Mouse (Mus musculus) liver, embryonic 13.5 days (tissue): ENCODE measurements around the gene Smox. TPM values are rescaled to one million over a fixed set of nuclear protein-coding genes. Genes with fewer than 3 reads are reported as not detected.
"Not testable (repeated sequence)": the region's sequence is repeated elsewhere in the genome, so short reads cannot be mapped to it uniquely, and the experiment has no call there.

Experiments used
- ATAC-seq: fragments of 200-750 bp; cut with Nextera tagmentation; 2 replicates; pipeline ENCODE4 v1.8.0; 2017; ENCODE audit warnings: low read depth, mild to moderate bottlenecking, moderate number of reproducible peaks, moderate library complexity
- DNase-seq: peaks from one replicate; pipeline ENCODE4 v3.0.0; 2022
- H3K27ac ChIP-seq: fragments of 300-500 bp; sonication (generic); 2 replicates; pipeline ENCODE4 v1.5.1; 2015; ENCODE audit warnings: moderate library complexity, mild to moderate bottlenecking, inconsistent platforms
- H3K27me3 ChIP-seq: fragments of 300-500 bp; sonication (generic); 2 replicates; pipeline ENCODE4 v1.6.1; 2015; ENCODE audit warnings: mild to moderate bottlenecking, inconsistent platforms
- H3K36me3 ChIP-seq: fragments of 300-500 bp; sonication (generic); 2 replicates; pipeline ENCODE4 v1.6.1; 2015; ENCODE audit warnings: mild to moderate bottlenecking, inconsistent platforms
- H3K4me1 ChIP-seq: fragments of 300-500 bp; sonication (generic); replicated peaks from 2 replicates; pipeline ENCODE4 v1.6.1; 2015; ENCODE audit warnings: inconsistent platforms
- H3K4me2 ChIP-seq: fragments of 300-500 bp; sonication (generic); 2 replicates; pipeline ENCODE4 v1.6.1; 2015; ENCODE audit warnings: inconsistent platforms, mild to moderate bottlenecking, moderate library complexity
- H3K4me3 ChIP-seq: fragments of 300-500 bp; sonication (generic); replicated peaks from 2 replicates; pipeline ENCODE4 v1.5.1; 2015; ENCODE audit warnings: mild to moderate bottlenecking, inconsistent platforms
- H3K9ac ChIP-seq: fragments of 300-500 bp; sonication (generic); 2 replicates; pipeline ENCODE4 v1.6.1; 2015; ENCODE audit warnings: mild to moderate bottlenecking, inconsistent platforms
- H3K9me3 ChIP-seq: fragments of 300-500 bp; sonication (generic); replicated peaks from 2 replicates; pipeline ENCODE4 v1.6.1; 2016; ENCODE audit warnings: inconsistent platforms
- WGBS: fragments of 180-500 bp; shearing (Covaris S2); methylation state at CpG from one replicate; pipeline ENCODE4 v1.1.7; 2015; ENCODE audit not compliant: insufficient replicate concordance; 5-methylcytosine and 5-hydroxymethylcytosine counted together
- polyA plus RNA-seq: library from polyadenylated mRNA; unstranded; fragments of >200 nt; fragmentation: Nextera tagmentation; extraction: Ambion mirVana; gene quantifications from 2 replicates; pipeline ENCODE4 v1.2.1, GENCODE M21; 2015

Gene Smox
- polyA plus RNA-seq, 1 experiment from 2014 or later = 109 TPM

DNA sequence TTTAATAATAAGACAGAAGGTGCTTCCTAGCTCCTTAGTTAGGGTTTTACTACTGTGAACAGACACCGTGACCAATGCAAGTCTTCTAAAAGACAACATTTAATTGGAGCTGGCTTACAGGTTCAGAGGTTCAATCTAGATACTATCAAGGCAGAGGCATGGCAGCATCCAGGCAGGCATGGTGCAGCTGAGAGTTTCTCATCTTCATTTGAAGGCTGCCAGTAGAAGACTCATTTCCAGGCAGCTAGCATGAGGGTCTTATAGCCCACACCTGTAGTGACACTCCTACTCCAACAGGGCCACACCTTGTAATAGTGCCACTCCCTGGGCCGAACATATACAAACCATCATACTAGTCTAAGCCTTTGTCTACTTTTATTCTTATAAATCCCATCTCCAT, 27.1 kb upstream of the Smox start:
- no peaks in the 10 kb centered on the region for H3K9me3 ChIP-seq
- 75% methylated on average over 2 of the region's 2 CpGs for WGBS

DNA sequence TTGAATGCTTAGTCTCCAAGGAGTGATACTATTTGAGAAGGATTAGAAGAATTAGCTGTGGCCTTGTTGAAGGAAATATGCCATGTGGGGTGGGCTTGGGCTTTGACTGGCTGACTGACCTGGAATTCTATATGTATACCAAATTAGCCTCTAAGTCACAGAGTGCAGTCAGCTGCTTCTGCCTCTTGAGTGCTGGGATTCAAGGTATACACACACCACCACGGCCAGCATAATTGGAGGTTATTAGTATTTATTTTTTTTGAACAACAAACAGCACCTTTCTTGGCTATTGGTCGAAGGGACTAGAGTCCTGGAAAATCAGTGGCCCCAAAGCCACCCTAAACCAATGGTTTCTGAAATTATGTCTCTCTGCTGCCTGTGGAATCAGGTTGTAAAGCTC, 24.6 kb upstream of the Smox start:
- no peaks in the 10 kb centered on the region for H3K27me3 ChIP-seq
- H3K9me3 ChIP-seq = no peaks in the 10 kb centered on the region
- H3K4me3 ChIP-seq = no peak overlapping the region
- WGBS = 58% methylated on average over 2 of the region's 2 CpGs
- H3K27ac ChIP-seq = no peak overlapping the region
- H3K4me1 ChIP-seq = no peaks in the 10 kb centered on the region
- H3K4me2 ChIP-seq = no peak overlapping the region
- no peak for DNase-seq
- H3K9ac ChIP-seq = no peak overlapping the region
- ATAC-seq = no peak
- no peaks in the 10 kb centered on the region for H3K36me3 ChIP-seq

More for the DNA sequence above, 27.1 kb upstream of the Smox start:
- no peak overlapping the region for H3K4me2 ChIP-seq
- H3K4me3 ChIP-seq = no peak overlapping the region
- no peaks in the 10 kb centered on the region for H3K36me3 ChIP-seq
- DNase-seq = no peak
- H3K27me3 ChIP-seq = no peaks in the 10 kb centered on the region
- H3K4me1 ChIP-seq = no peaks in the 10 kb centered on the region
- H3K27ac ChIP-seq = no peak overlapping the region
- no peak overlapping the region for H3K9ac ChIP-seq
- ATAC-seq = no peak

DNA sequence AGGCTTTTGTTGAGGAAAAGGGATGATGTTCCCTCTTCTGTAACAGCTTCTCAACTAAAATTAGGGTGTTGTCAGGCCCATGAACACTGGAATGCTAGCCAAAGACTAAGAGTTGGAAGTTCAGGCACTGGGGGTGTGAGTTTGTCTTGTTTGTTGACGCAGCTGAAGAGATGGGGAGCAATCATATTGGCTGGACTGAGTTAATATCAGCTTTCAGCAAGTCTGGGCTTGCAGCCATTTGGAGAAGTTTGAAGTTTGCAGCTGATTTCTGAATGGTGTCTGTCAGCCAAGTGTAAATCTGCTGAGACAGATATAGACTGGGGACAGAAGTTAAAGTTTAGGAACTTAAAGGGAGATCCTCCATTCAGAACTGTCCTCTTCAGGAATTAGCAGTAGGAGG, 21.4 kb upstream of the Smox start:
- 0 out of 2 replicates have a peak, but pooled peaks cover 2% of the 10 kb centered on the region for H3K27me3 ChIP-seq
- no peak overlapping the region for H3K4me3 ChIP-seq
- ATAC-seq = no peak
- no peaks in the 10 kb centered on the region for H3K9me3 ChIP-seq
- H3K4me1 ChIP-seq = no peaks in the 10 kb centered on the region
- no peak overlapping the region for H3K27ac ChIP-seq
- WGBS = 50% methylated on average over 1 of the region's 1 CpGs
- no peak overlapping the region for H3K4me2 ChIP-seq
- no peaks in the 10 kb centered on the region for H3K36me3 ChIP-seq
- no peak for DNase-seq
- H3K9ac ChIP-seq = no peak overlapping the region

DNA sequence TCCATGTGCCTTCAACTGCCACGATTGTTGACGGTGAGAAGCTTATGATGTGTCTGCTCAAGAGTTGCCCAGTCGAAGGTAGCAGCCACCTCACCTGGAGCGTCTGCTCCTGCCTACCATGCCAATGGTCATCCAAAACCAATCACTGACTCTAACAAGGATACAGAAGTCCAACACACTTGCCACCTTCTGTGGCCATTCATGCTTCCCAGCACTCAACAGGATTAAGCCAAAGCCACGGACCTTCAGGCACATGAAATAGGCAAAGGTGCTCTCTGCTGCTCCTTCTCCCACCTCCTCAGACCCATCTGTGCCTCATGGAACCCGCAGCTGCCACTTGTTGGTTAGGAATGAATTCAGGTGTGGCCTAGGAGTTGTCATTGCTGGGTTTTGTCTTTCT, 17.5 kb upstream of the Smox start:
- H3K9me3 ChIP-seq = no peaks in the 10 kb centered on the region
- H3K27me3 ChIP-seq = peaks cover 5% of the 10 kb centered on the region; the same call in 1 of the 2 replicates
- H3K27ac ChIP-seq = no peak overlapping the region
- H3K4me2 ChIP-seq = no peak overlapping the region
- H3K9ac ChIP-seq = no peak overlapping the region
- H3K4me3 ChIP-seq = no peak overlapping the region
- 67% methylated on average over 6 of the region's 6 CpGs for WGBS
- H3K4me1 ChIP-seq = no peaks in the 10 kb centered on the region
- no peaks in the 10 kb centered on the region for H3K36me3 ChIP-seq
- ATAC-seq (no peak), DNase-seq (no peak)

DNA sequence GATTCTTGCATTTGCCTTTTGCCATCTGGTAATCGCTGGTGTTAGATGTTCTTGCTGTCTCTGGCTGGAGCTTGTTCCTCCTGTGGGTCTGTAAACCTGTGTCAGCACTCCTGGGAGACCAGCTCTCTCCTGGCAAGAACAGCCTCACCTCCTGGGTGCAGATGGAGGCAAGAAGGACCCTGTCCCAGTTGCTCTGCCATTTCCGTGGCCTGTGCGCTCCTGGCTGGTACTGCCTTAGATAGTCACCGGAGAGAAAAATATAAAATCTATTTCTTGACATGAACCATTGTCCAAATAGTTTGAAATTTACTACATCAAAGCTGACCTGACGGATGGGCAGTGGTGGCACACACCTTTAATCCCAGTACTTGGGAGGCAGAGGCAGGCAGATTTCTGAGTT, 14.2 kb upstream of the Smox start:
- 73% methylated on average over 5 of the region's 5 CpGs for WGBS
- not testable (repeated sequence) for H3K4me2 ChIP-seq, DNase-seq, H3K27me3 ChIP-seq, H3K27ac ChIP-seq, ATAC-seq, H3K9me3 ChIP-seq, H3K36me3 ChIP-seq, H3K4me1 ChIP-seq, H3K9ac ChIP-seq, H3K4me3 ChIP-seq

DNA sequence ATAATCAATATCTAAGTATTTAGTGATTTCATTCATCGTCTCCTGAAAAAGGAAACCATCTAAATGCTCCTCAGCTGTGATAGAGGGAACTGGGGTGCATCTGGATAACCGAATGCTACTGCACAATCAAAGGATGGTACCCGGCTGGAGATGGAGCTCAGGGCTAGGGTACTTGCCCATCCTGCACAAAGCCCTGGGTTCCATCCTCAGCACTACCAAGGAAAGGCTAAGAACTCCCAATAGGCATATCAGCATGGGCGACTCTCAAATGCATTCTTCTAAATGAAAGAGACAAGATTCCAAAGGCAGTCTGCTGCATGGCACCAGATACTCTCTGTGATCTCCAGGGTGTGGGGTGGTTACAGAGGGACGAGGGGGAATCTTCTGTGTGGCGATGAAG, 13.4 kb upstream of the Smox start:
- Histone ChIP-seq H3K27me3 (peaks cover 9% of the 10 kb centered on the region; the same call in 1 of the 2 replicates), H3K27ac (no peak overlapping the region), H3K9me3 (no peaks in the 10 kb centered on the region), H3K9ac (no peak overlapping the region), H3K4me2 (no peak overlapping the region), H3K4me3 (no peak overlapping the region), H3K4me1 (no peaks in the 10 kb centered on the region), H3K36me3 (no peaks in the 10 kb centered on the region)
- 70% methylated on average over 6 of the region's 6 CpGs for WGBS
- ATAC-seq (no peak), DNase-seq (no peak)

DNA sequence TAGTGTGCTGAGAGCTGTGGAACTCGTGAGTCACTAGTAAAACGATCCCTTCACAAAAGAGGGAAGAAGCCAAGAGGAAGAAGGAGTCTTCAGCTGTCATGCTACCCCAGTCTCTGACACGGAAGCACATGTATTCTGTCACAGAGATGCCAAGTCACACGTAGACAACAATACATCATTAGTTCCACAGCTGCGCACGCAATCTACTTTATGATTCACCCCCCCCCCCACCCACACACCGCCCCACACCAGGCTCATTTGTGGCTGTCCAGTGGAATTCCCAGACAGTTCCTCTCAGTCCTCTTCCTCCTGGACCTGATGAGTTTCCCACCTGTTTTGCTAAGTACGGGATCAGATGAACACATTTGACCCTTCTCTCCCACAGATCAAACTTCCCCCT, 12.9 kb upstream of the Smox start:
- Histone ChIP-seq H3K27ac (no peak overlapping the region), H3K9me3 (no peaks in the 10 kb centered on the region), H3K4me1 (no peaks in the 10 kb centered on the region), H3K36me3 (no peaks in the 10 kb centered on the region), H3K4me3 (no peak overlapping the region), H3K9ac (no peak overlapping the region), H3K4me2 (no peak overlapping the region), H3K27me3 (peaks cover 9% of the 10 kb centered on the region; the same call in 1 of the 2 replicates)
- WGBS = 65% methylated on average over 8 of the region's 8 CpGs
- DNase-seq = no peak
- no peak for ATAC-seq

DNA sequence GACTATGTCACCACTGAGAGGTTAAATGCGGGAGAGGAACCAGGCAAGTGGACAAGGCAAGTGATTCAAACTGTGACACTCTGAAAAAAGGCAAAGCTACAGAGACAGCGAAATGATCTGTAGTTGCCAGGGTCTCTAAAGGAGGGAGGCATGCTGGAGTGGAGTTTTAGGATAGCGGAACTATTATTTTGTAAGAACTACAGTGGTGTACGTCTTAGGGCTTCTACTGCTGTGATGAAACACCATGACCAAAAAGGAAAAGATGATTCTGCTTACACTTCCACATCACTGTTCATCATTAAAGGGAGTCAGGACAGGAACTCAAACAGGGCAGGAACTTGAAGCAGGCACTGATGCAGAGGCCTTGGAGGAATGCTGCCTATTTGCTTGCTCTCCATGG, 12.4 kb upstream of the Smox start:
- H3K4me2 ChIP-seq = no peak overlapping the region

DNA sequence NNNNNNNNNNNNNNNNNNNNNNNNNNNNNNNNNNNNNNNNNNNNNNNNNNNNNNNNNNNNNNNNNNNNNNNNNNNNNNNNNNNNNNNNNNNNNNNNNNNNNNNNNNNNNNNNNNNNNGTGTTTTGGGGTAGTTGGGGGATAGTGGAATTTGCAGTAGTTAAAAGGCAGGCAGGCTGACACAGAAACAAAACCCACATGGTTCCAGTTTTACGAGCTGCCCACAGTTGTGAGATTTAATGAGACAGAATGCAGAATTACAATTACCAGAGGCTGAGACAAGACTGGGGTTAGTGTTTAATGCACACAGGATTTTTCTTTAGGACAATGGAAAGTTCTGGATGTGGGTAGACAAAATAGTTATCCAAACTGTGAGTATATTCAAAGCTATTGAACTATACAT, 9.6 kb upstream of the Smox start:
- Histone ChIP-seq H3K9ac (no peak overlapping the region), H3K27me3 (peaks cover 11% of the 10 kb centered on the region), H3K4me3 (no peak overlapping the region), H3K36me3 (no peaks in the 10 kb centered on the region), H3K9me3 (no peaks in the 10 kb centered on the region), H3K27ac (no peak overlapping the region), H3K4me2 (no peak overlapping the region), H3K4me1 (no peaks in the 10 kb centered on the region)
- WGBS = 56% methylated on average over 1 of the region's 1 CpGs
- ATAC-seq (no peak), DNase-seq (no peak)

More for the DNA sequence above, 12.4 kb upstream of the Smox start:
- WGBS = 76% methylated on average over 4 of the region's 4 CpGs
- no peak overlapping the region for H3K4me3 ChIP-seq
- ATAC-seq (no peak), DNase-seq (no peak)
- H3K4me1 ChIP-seq = no peaks in the 10 kb centered on the region
- H3K27me3 ChIP-seq = peaks cover 9% of the 10 kb centered on the region; the same call in 1 of the 2 replicates
- H3K9me3 ChIP-seq = no peaks in the 10 kb centered on the region
- H3K36me3 ChIP-seq = no peaks in the 10 kb centered on the region
- no peak overlapping the region for H3K9ac ChIP-seq
- no peak overlapping the region for H3K27ac ChIP-seq

DNA sequence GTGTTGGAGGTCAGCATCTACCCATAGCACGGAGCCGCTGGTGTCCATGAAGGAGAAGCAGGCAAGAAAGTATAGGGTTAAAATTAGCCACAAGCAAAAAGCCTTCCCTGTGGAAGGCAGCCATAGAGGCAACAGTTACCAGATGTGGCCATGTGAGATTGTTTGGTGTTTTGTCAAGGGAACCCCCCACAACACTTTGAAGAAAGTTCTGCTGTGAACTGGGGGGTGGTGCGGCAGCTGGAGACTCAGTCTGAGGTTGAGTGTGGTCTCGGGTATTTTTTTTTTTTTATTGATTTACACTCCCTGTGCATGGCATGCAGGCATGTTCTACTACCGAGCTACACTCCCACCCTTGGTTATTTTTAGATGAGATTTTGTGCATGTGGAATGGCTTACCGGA, 8.8 kb upstream of the Smox start:
- Histone ChIP-seq H3K27me3 (peaks cover 9% of the 10 kb centered on the region), H3K9me3 (no peaks in the 10 kb centered on the region), H3K9ac (no peak overlapping the region), H3K4me1 (no peaks in the 10 kb centered on the region), H3K27ac (no peak overlapping the region), H3K4me3 (no peak overlapping the region), H3K4me2 (no peak overlapping the region), H3K36me3 (no peaks in the 10 kb centered on the region)
- 73% methylated on average over 6 of the region's 6 CpGs for WGBS
- no peak for DNase-seq
- ATAC-seq = no peak

DNA sequence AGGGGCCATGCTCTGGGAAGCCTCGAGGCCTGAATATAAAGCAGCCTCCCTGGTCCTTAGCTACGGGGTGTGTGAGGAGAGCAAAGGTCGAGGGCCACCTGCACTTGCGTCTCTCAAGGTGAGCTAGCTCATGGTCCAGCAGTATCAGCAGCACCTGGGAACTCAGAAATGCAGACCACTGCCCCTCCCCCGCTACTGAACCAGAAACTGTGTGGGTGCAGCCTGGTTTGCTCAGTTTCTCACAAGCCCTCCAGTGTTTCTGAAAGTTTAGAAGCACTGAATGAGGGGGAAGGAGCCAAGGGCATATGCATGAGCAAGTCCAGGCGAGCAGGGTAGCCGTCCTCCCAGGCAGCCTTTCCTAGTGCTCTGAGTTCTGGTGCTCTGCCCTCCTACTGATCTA, 7.7 kb upstream of the Smox start:
- Histone ChIP-seq H3K9me3 (no peaks in the 10 kb centered on the region), H3K4me3 (no peak overlapping the region), H3K4me1 (no peaks in the 10 kb centered on the region), H3K27ac (no peak overlapping the region), H3K27me3 (peaks cover 12% of the 10 kb centered on the region), H3K36me3 (no peaks in the 10 kb centered on the region), H3K4me2 (no peak overlapping the region), H3K9ac (no peak overlapping the region)
- no peak for DNase-seq
- WGBS = 62% methylated on average over 7 of the region's 7 CpGs
- no peak for ATAC-seq

DNA sequence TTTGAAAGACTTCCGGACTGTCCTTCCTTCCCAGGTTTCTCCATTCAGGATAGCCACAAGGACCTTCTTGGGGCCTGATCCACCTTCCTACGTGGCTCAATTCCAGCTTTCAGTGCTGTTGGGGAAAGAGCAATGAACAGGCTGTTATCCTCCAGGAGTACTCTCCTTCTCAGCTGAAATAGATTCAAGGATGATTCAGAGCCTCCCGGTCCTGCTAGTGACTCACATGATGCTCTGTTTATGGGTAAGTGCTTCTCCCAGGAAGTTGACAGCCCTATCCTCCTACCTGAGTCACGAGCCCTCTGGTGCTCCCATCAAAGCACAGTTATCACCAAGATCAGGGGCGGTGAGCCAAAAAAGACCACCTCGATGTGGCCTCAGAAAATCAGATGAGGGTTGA, 7.1 kb upstream of the Smox start:
- Histone ChIP-seq H3K27ac (no peak overlapping the region), H3K9ac (no peak overlapping the region), H3K36me3 (no peaks in the 10 kb centered on the region), H3K4me3 (no peak overlapping the region), H3K4me1 (peaks cover 5% of the 10 kb centered on the region), H3K4me2 (no peak overlapping the region), H3K27me3 (peaks cover 9% of the 10 kb centered on the region), H3K9me3 (no peaks in the 10 kb centered on the region)
- DNase-seq (no peak), ATAC-seq (no peak)
- WGBS = 61% methylated on average over 6 of the region's 6 CpGs
